Mouse (Mus musculus): ENCODE data around the gene Alox12b.

DNA sequence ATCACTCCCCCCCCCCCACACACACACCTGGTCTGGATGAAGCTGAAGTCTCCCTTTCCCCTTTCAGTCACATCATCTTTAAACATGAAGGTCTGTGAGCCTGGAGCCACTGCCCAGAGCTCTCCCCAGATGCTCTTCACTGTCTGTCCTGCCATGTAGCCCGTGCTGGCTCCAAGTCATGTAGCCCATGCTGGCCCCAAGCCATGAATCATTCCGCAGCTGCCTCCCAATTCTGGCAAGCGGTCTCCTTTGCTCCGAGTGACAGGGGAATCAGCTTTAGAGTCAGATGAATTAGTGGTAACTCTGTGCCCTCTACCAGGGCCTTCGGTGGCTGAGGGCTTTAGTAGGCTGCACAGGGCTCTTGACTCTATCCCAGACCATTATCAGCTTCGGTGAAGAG, 7.1 kb upstream of the Alox12b start:
- TF ChIP-seq CTCF (IDR thresholded peaks at IDR 0.05; ENCODE audit: low read depth, low read length) (no peak), POLR2A (IDR thresholded peaks at IDR 0.05; ENCODE audit: borderline replicate concordance, low read depth, low read length) (no peak)
